Mouse (Mus musculus) hindbrain, embryonic 13.5 days (tissue): Measurements from ENCODE around the gene Gm5580. TPM values are rescaled to one million over a fixed set of nuclear protein-coding genes. Genes with fewer than 3 reads are reported as not detected.
"Not testable (repeated sequence)": the region's sequence is repeated elsewhere in the genome, so short reads cannot be mapped to it uniquely, and the experiment has no call there.

Source experiments
- ATAC-seq: fragments of 200-750 bp; cut with Nextera tagmentation; 2 replicates; pipeline ENCODE4 v1.8.0; 2017; ENCODE audit warnings: moderate TSS enrichment; ENCODE audit not compliant: low FRiP score
- H3K27ac ChIP-seq: fragments of 300-500 bp; sonication (generic); 2 replicates; pipeline ENCODE4 v1.5.1; 2015; ENCODE audit warnings: inconsistent platforms, mild to moderate bottlenecking, moderate library complexity
- H3K27me3 ChIP-seq: fragments of 300-500 bp; sonication (generic); 2 replicates; pipeline ENCODE4 v1.6.1; 2015; ENCODE audit warnings: mild to moderate bottlenecking, inconsistent platforms
- H3K36me3 ChIP-seq: fragments of 300-500 bp; sonication (generic); 2 replicates; pipeline ENCODE4 v1.6.1; 2015; ENCODE audit warnings: mild to moderate bottlenecking, inconsistent platforms
- H3K4me1 ChIP-seq: fragments of 300-500 bp; sonication (generic); replicated peaks from 2 replicates; pipeline ENCODE4 v1.6.1; 2015; ENCODE audit warnings: inconsistent platforms
- H3K4me2 ChIP-seq: fragments of 300-500 bp; sonication (generic); 2 replicates; pipeline ENCODE4 v1.6.1; 2015; ENCODE audit warnings: inconsistent platforms, mild to moderate bottlenecking, moderate library complexity
- H3K4me3 ChIP-seq: fragments of 300-500 bp; sonication (generic); 2 replicates; pipeline ENCODE4 v1.5.1; 2015; ENCODE audit warnings: mild to moderate bottlenecking, inconsistent platforms
- H3K9ac ChIP-seq: fragments of 300-500 bp; sonication (generic); 2 replicates; pipeline ENCODE4 v1.6.1; 2015; ENCODE audit warnings: mild to moderate bottlenecking, inconsistent platforms
- H3K9me3 ChIP-seq: fragments of 300-500 bp; sonication (generic); 2 replicates; pipeline ENCODE4 v1.6.1; 2016; ENCODE audit warnings: inconsistent platforms
- WGBS: fragments of 180-500 bp; shearing (Covaris S2); methylation state at CpG from one replicate; pipeline ENCODE4 v1.1.7; 2015; 5-methylcytosine and 5-hydroxymethylcytosine counted together
- polyA plus RNA-seq: library from polyadenylated mRNA; unstranded; fragments of >200 nt; fragmentation: Nextera tagmentation; extraction: Ambion mirVana; gene quantifications from 2 replicates; pipeline ENCODE4 v1.2.1, GENCODE M21; 2015

Gene Gm5580
- polyA plus RNA-seq = 0.39 and 0.44 TPM in 2 replicates

DNA sequence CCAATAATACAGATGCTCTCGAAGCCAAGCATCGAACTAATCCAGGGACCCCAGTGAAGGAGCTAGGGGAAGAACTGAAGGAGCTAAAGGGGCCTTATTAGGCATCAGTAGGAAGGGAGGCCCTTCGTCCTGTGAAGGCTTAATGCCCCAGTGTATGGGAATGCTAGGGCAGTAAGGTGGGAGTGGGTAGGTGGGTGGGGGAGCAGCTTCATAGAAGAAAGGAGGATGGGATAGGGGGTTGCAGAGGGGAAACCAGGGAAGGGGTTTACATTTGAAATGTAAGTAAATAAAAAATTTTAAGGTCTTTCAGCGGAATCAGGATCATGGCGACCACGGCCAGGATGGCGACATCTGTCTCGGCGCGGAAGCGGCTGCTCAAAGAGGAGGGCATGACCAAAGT lies at the start of gene Gm5580:
Gene Gm5580 (plus strand): TSS at position 301 of the 400 bp plus-strand sequence.
- not testable (repeated sequence) for H3K9ac ChIP-seq, H3K36me3 ChIP-seq, H3K4me2 ChIP-seq, ATAC-seq, H3K4me1 ChIP-seq, H3K4me3 ChIP-seq, H3K9me3 ChIP-seq, H3K27me3 ChIP-seq, H3K27ac ChIP-seq
- WGBS = 97% methylated on average over 11 of the region's 11 CpGs

- not testable (repeated sequence) for H3K27me3 ChIP-seq, H3K4me2 ChIP-seq, H3K36me3 ChIP-seq, H3K9ac ChIP-seq, H3K4me1 ChIP-seq, H3K4me3 ChIP-seq, ATAC-seq, H3K27ac ChIP-seq
- peaks cover 18% of the 10 kb centered on the region for H3K9me3 ChIP-seq
- 94% methylated on average over 20 of the region's 20 CpGs for WGBS
Observed at GRCm38 (mm10) chr6:116506302-116507003, 44.5 kb upstream of the Gm5580 start, which contains the start of gene Olfr212. Gene Olfr212, plus strand, starts transcription at chr6:116506516.

DNA sequence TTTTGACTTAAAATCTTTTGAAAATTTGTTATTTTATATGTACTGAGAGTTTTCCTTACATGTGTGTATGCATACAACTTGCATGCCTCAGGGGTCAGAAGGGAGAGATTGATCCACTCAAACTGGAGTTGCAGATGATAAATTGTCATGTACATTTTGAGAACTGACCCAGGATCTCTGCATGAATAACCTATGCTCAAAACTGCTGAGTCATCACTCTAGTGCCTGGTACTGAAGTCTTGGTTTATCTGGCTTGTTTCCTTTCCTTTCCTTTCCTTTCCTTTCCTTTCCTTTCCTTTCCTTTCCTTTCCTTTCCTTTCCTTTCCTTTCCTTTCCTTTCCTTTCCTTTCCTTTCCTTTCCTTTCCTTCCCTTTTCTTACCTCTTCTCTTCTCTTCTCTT lies 36.1 kb upstream of the Gm5580 start:
- Histone ChIP-seq H3K27ac (no peak overlapping the region), H3K27me3 (no peaks in the 10 kb centered on the region), H3K4me3 (no peak overlapping the region), H3K9ac (no peak overlapping the region), H3K4me1 (no peaks in the 10 kb centered on the region), H3K9me3 (no peaks in the 10 kb centered on the region), H3K4me2 (no peak overlapping the region), H3K36me3 (no peaks in the 10 kb centered on the region)
- no peak for ATAC-seq

DNA sequence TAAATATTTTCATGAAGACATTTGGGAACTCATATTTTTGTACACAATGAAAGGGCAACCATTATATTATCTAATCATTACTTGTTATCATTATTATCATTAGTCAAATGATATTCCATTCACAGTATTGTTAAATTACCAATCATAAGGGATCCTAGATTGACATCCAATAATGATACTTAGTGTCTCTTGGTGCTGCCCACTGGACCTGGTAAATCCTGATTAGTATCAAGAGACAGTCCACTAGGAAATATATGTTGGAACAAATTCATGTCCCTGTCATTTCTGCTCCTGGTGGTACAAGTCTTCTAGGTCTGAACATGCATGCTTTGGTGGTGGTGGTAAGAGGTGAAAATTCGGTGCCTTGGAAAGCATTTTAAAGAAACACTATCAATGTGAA lies 12.8 kb upstream of the Gm5580 start, which contains the start of gene Olfr213:
Gene Olfr213 (plus strand): TSS at position 301 of the 400 bp plus-strand sequence.
- no peak for ATAC-seq
- H3K4me3 ChIP-seq = no peak within 1 kb of the TSS
- 77% methylated on average over 1 of the region's 1 CpGs for WGBS

DNA sequence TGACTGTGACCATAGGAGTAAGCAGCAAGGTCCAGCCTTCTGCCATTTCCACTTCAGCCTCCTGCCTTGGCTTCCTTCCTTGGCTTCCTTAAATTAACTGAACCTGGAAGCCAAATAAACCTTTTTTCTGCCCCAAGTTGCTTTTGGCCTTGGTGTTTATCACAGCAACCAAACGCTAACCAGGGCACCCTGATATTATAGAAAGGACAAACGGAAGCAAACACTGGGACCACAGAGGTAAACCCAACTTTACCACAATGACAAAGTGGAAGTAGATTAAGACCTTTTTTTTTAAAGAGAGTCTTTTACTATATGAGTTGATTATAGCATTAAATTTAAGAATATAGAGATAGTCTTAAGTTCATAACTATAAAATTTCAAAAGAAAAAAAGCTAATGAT lies 8.4 kb upstream of the Gm5580 start:
- Histone ChIP-seq H3K27me3 (no peaks in the 10 kb centered on the region), H3K4me3 (no peak overlapping the region), H3K9me3 (no peaks in the 10 kb centered on the region), H3K9ac (no peak overlapping the region), H3K36me3 (no peaks in the 10 kb centered on the region), H3K4me2 (no peak overlapping the region), H3K27ac (no peak overlapping the region), H3K4me1 (no peaks in the 10 kb centered on the region)
- no peak for ATAC-seq
- 89% methylated on average over 2 of the region's 2 CpGs for WGBS

More for the DNA sequence above, 12.8 kb upstream of the Gm5580 start, which contains the start of gene Olfr213:
- H3K27me3 ChIP-seq = no peaks in the 10 kb centered on the region
- no peak within 1 kb of the TSS for H3K27ac ChIP-seq
- no peaks in the 10 kb centered on the region for H3K36me3 ChIP-seq
- no peak within 1 kb of the TSS for H3K4me2 ChIP-seq
- H3K9ac ChIP-seq = no peak within 1 kb of the TSS
- no peaks in the 10 kb centered on the region for H3K9me3 ChIP-seq
- H3K4me1 ChIP-seq = no peaks in the 10 kb centered on the region

DNA sequence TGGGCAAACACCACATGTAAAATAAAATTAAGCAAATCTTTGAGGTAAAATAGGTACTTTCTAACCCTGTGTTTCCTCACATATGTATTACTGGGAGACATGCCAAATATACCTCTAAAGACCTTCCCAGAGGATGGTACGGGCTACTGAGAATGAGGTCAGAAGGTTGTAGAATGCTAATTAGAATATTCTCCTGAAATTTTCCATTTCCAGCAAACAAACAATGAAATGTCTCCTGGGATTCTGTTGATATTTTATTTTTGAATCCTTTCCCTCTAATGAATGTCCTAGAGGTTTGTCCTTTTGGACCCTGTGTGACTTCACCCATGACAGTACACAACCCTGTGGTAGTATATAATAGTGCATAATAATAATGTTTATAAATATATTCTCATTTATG lies 3.0 kb downstream of the Gm5580 start, which contains the start of gene Olfr214:
Gene Olfr214 (plus strand): TSS at position 301 of the 400 bp plus-strand sequence.
- ATAC-seq = no peak
- 90% methylated on average over 1 of the region's 1 CpGs for WGBS
- Histone ChIP-seq H3K4me2 (no peak within 1 kb of the TSS), H3K9ac (no peak within 1 kb of the TSS), H3K36me3 (no peaks in the 10 kb centered on the region), H3K9me3 (no peaks in the 10 kb centered on the region), H3K4me3 (no peak within 1 kb of the TSS), H3K27ac (no peak within 1 kb of the TSS), H3K27me3 (no peaks in the 10 kb centered on the region), H3K4me1 (no peaks in the 10 kb centered on the region)

DNA sequence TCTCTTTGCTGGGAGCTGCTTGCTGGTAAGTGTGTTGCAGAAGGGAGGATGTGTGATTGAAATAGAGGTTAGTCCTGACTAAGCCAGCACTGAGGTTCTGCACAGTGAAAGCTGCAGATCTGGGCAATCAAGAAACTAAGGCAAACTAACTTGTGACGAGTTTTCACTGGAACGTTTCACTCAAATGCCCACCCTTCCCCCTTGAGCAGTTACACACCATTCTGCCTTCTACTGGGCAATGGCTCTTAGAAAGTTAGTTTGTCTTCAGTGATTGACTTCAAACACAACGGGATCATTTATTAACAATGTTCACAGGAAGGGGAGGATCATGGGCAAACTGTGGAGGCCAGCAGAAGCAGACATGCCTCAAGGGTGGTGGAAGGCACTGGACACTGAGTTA lies 4.0 kb downstream of the Gm5580 start:
- H3K9me3 ChIP-seq = no peaks in the 10 kb centered on the region
- no peak overlapping the region for H3K27ac ChIP-seq
- no peak overlapping the region for H3K4me3 ChIP-seq
- no peaks in the 10 kb centered on the region for H3K36me3 ChIP-seq
- H3K9ac ChIP-seq = no peak overlapping the region
- H3K4me1 ChIP-seq = no peaks in the 10 kb centered on the region
- no peaks in the 10 kb centered on the region for H3K27me3 ChIP-seq
- no peak overlapping the region for H3K4me2 ChIP-seq
- 74% methylated on average over 3 of the region's 3 CpGs for WGBS
- ATAC-seq = no peak

GRCm38 (mm10) chr6:116569834-116570233 lies 18.9 kb downstream of the Gm5580 start:
- Histone ChIP-seq H3K4me1 (no peaks in the 10 kb centered on the region), H3K36me3 (no peaks in the 10 kb centered on the region), H3K27me3 (no peaks in the 10 kb centered on the region), H3K9me3 (no peaks in the 10 kb centered on the region), H3K4me2 (no peak overlapping the region), H3K4me3 (no peak overlapping the region), H3K9ac (no peak overlapping the region), H3K27ac (no peak overlapping the region)
- no peak for ATAC-seq
- WGBS = 22% methylated on average over 3 of the region's 3 CpGs

GRCm38 (mm10) chr6:116584095-116584494 lies 33.2 kb downstream of the Gm5580 start, which contains the start of gene Olfr215:
Gene Olfr215, minus strand, starts transcription at chr6:116584195.
- H3K27me3 ChIP-seq = no peaks in the 10 kb centered on the region
- 64% methylated on average over 4 of the region's 4 CpGs for WGBS
- no peak within 1 kb of the TSS for H3K4me2 ChIP-seq
- no peaks in the 10 kb centered on the region for H3K9me3 ChIP-seq
- no peak within 1 kb of the TSS for H3K9ac ChIP-seq
- no peaks in the 10 kb centered on the region for H3K36me3 ChIP-seq
- H3K4me3 ChIP-seq = no peak within 1 kb of the TSS
- H3K27ac ChIP-seq = no peak within 1 kb of the TSS
- no peaks in the 10 kb centered on the region for H3K4me1 ChIP-seq
- no peak for ATAC-seq

- H3K36me3 ChIP-seq, H3K27me3 ChIP-seq, H3K4me2 ChIP-seq, H3K9me3 ChIP-seq, H3K4me1 ChIP-seq, H3K9ac ChIP-seq, H3K4me3 ChIP-seq, H3K27ac ChIP-seq, ATAC-seq: not testable (repeated sequence)
Observed at GRCm38 (mm10) chr6:116600969-116601368, 50.0 kb downstream of the Gm5580 start.

Other genes with a start within 250 kb of the Gm5580 start
- gene March8, start 213.1 kb upstream of the Gm5580 start, polyA plus RNA-seq = 62.9 and 70.6 TPM in 2 replicates
- 0.57 and 0.73 TPM in 2 replicates for gene Alox5, start 90.0 kb upstream of the Gm5580 start, polyA plus RNA-seq
- gene Olfr211, start 62.0 kb upstream of the Gm5580 start, polyA plus RNA-seq = not detected in 2 replicates
- gene Olfr212, start 44.6 kb upstream of the Gm5580 start, polyA plus RNA-seq = not detected in 2 replicates
- gene Olfr213, start 12.7 kb upstream of the Gm5580 start, polyA plus RNA-seq = not detected in 2 replicates
- not detected in 2 replicates for gene Olfr214, start 3.1 kb downstream of the Gm5580 start, polyA plus RNA-seq
- not detected in 2 replicates for gene Olfr215, start 33.1 kb downstream of the Gm5580 start, polyA plus RNA-seq
- gene Zfp422, start 77.9 kb downstream of the Gm5580 start, polyA plus RNA-seq = 181 and 187 TPM in 2 replicates
- gene Depp1, start 99.5 kb downstream of the Gm5580 start, polyA plus RNA-seq = 8.0 and 9.2 TPM in 2 replicates
- gene Rassf4, start 122.8 kb downstream of the Gm5580 start, polyA plus RNA-seq = 23.0 and 33.3 TPM in 2 replicates
- gene Tmem72, start 165.8 kb downstream of the Gm5580 start, polyA plus RNA-seq = 1.0 and 1.9 TPM in 2 replicates